Mouse (Mus musculus) urinary bladder, postnatal 4 days (tissue): Measurements from ENCODE around the gene Aup1.

Experiments used
- DNase-seq, 2 experiments: peaks; one replicate each; pipeline ENCODE4 v3.0.0; 2021 to 2022; ENCODE audit warnings: low spot score in 2 of 2

Aup1 gene

GRCm38 (mm10) chr6:83029777-83030176 lies 24.5 kb upstream of the Aup1 start:
- peak in 1 of 2 experiments; percentile 55 for DNase-seq

GRCm38 (mm10) chr6:83031111-83031510 lies 23.2 kb upstream of the Aup1 start:
- DNase-seq = no peak

GRCm38 (mm10) chr6:83031921-83032590 lies 22.3 kb upstream of the Aup1 start:
- peak in 1 of 2 experiments; percentile 57 for DNase-seq

GRCm38 (mm10) chr6:83032769-83033191 lies 21.5 kb upstream of the Aup1 start:
- peak; percentile 37 to 61 for DNase-seq

- peak; percentile 78 to 81 for DNase-seq
These were observed 20.8 kb upstream of the Aup1 start, which contains the start of the genes Dok1 and Loxl3 for GRCm38 (mm10) chr6:83033249-83034185. Gene Dok1 (minus strand): TSS chr6:83033471. Gene Loxl3 (plus strand): TSS chr6:83034173.

GRCm38 (mm10) chr6:83034463-83035055 lies 19.8 kb upstream of the Aup1 start:
- DNase-seq = peak in 1 of 2 experiments; percentile 50

- DNase-seq = no peak
These were observed 17.1 kb upstream of the Aup1 start for GRCm38 (mm10) chr6:83037188-83037587.

- DNase-seq = peak; percentile 80 to 87
These were observed 15.8 kb upstream of the Aup1 start for GRCm38 (mm10) chr6:83038496-83039012.

GRCm38 (mm10) chr6:83040601-83041000 lies 13.7 kb upstream of the Aup1 start:
- no peak for DNase-seq

GRCm38 (mm10) chr6:83043561-83043960 lies 10.8 kb upstream of the Aup1 start:
- DNase-seq = no peak

GRCm38 (mm10) chr6:83043993-83044392 lies 10.3 kb upstream of the Aup1 start:
- DNase-seq = no peak

GRCm38 (mm10) chr6:83044742-83045141 lies 9.6 kb upstream of the Aup1 start:
- DNase-seq = no peak

- no peak for DNase-seq
These were observed 5.0 kb upstream of the Aup1 start for GRCm38 (mm10) chr6:83049367-83049766.

- DNase-seq = no peak
These were observed 973 bp upstream of the Aup1 start for GRCm38 (mm10) chr6:83053136-83053960.

GRCm38 (mm10) chr6:83054871-83055431 lies 630 bp downstream of the Aup1 start, which contains the start of gene Htra2:
Gene Htra2 (minus strand): TSS chr6:83055273.
- DNase-seq = no peak

GRCm38 (mm10) chr6:83057790-83058189 lies 3.5 kb downstream of the Aup1 start, which contains the start of gene Dqx1:
Gene Dqx1 (plus strand): TSS chr6:83057844.
- no peak for DNase-seq

- no peak for DNase-seq
These were observed 4.4 kb downstream of the Aup1 start for GRCm38 (mm10) chr6:83058725-83059124.

GRCm38 (mm10) chr6:83065995-83066394 lies 11.7 kb downstream of the Aup1 start:
- DNase-seq = no peak

GRCm38 (mm10) chr6:83066441-83066840 lies 12.1 kb downstream of the Aup1 start:
- no peak for DNase-seq

- DNase-seq = no peak
These were observed 13.9 kb downstream of the Aup1 start for GRCm38 (mm10) chr6:83068221-83068620.
